ENCODE assay signal across 24 mouse cellular contexts in the genomic region with DNA sequence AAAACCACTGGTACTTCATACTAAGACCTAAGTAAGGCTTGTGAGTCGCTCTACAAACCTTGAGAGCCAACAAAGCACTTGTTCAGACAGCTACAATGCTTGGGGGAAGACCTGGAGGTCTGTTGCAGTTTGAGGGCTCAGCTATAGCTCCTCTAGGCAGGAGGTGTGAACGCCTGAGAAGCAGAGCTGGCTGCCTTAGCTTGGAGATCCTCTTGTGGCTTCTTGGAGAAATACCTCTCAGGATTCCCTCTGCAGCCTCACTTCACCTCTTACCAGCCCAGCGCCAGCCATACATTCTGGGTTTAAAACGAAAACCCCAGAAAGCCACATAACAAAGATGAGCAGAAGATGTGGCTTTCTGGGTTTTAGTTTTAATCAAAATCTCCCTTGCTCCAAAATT. TPM values are rescaled to one million over a fixed set of nuclear protein-coding genes. Genes with fewer than 3 reads are reported as not detected.
DNase-seq lines count a peak whose midpoint lies in the region; ATAC-seq and TF ChIP-seq lines count a peak whose summit lies in the region.
"Had no signal": no experiment of that assay in that cellular context is flagged by ENCODE, and none has a peak within 500 bp of the region (broad histone marks: within the 10 kb centered on the region; RNA-seq: fewer than 3 reads in every experiment).

No protein-coding gene starts in this region.

- no peak for ATAC-seq in forebrain, postnatal 0 days
- no peak for ATAC-seq in forebrain, embryonic 14.5 days
- ATAC-seq: liver, postnatal 0 days; lung, postnatal 0 days had no signal

- no peaks in the 10 kb centered on the region for H3K4me1 ChIP-seq in forebrain, postnatal 0 days (ENCODE audit: insufficient read depth)
- H3K4me1 ChIP-seq in forebrain, embryonic 14.5 days (ENCODE audit: control insufficient read depth, insufficient read depth, low read length) = 0 out of 2 replicates have a peak, but pooled peaks cover 2% of the 10 kb centered on the region

- peak; percentile 51 for DNase-seq in forebrain, postnatal 0 days
- no peak for DNase-seq in forebrain, embryonic 14.5 days (ENCODE audit: low spot score)
- DNase-seq in layer of hippocampus, adult 2 months (ENCODE audit: low spot score in 2 of 2) = no peak
- no peak for DNase-seq in layer of hippocampus, adult 9-10 months (ENCODE audit: low spot score)
- DNase-seq in right cerebral cortex, adult 18-20 months = peak; percentile 42
- DNase-seq in right cerebral cortex, postnatal 25 days = no peak
- DNase-seq in right cerebral cortex, postnatal 14 days = peak; percentile 29
- no peak for DNase-seq in yolk sac, embryonic 10.5 days (ENCODE audit: low spot score)
- DNase-seq: adrenal gland, postnatal 25 days; cerebellum, adult 11 months; cerebellum, adult 9-11 months; gastrocnemius, postnatal 14 days; heart, adult 18-20 months; heart, postnatal 14 days; kidney, adult 8-10 months; kidney, postnatal 14 days; layer of hippocampus, postnatal 36 days; liver, postnatal 0 days; spleen, adult 18-20 months had no signal

- no peaks in the 10 kb centered on the region for H3K27me3 ChIP-seq in forebrain, postnatal 0 days (ENCODE audit: insufficient read depth, low read length)
- no peaks in the 10 kb centered on the region for H3K27me3 ChIP-seq in forebrain, embryonic 14.5 days (replicated peaks; ENCODE audit: control insufficient read depth, insufficient read depth, low read length)

- WGBS in forebrain, postnatal 0 days = 43% methylated on average over 4 of the region's 4 CpGs
- WGBS in forebrain, embryonic 14.5 days = 48% methylated on average over 4 of the region's 4 CpGs

- no peak overlapping the region for H3K4me2 ChIP-seq in forebrain, postnatal 0 days (ENCODE audit: low read depth)
- H3K4me2 ChIP-seq in forebrain, embryonic 14.5 days (ENCODE audit: low read length) = no peak overlapping the region
- H3K4me2 ChIP-seq: heart, embryonic 13.5 days; liver, embryonic 11.5 days had no signal

- H3K9ac ChIP-seq in forebrain, postnatal 0 days = no peak overlapping the region
- H3K9ac ChIP-seq in forebrain, embryonic 14.5 days (ENCODE audit: low read length) = no peak overlapping the region
- H3K9ac ChIP-seq: heart, embryonic 13.5 days; liver, postnatal 0 days had no signal

- no peaks in the 10 kb centered on the region for H3K36me3 ChIP-seq in forebrain, postnatal 0 days (ENCODE audit: insufficient read depth)
- H3K36me3 ChIP-seq in forebrain, embryonic 14.5 days (ENCODE audit: control insufficient read depth, insufficient read depth, low read length) = no peaks in the 10 kb centered on the region
- H3K36me3 ChIP-seq: forebrain, embryonic 10.5 days; heart, embryonic 13.5 days; midbrain, embryonic 10.5 days had no signal

- no peak overlapping the region for H3K4me3 ChIP-seq in forebrain, postnatal 0 days (ENCODE audit: low read depth, low read length)
- no peak overlapping the region for H3K4me3 ChIP-seq in forebrain, embryonic 14.5 days (ENCODE audit: low read depth, low read length)
- H3K4me3 ChIP-seq in layer of hippocampus, adult 2 months = no peak overlapping the region
- H3K4me3 ChIP-seq: forebrain, embryonic 10.5 days; heart, embryonic 13.5 days; midbrain, embryonic 10.5 days had no signal

- H3K9me3 ChIP-seq in forebrain, postnatal 0 days (ENCODE audit: low read length) = no peaks in the 10 kb centered on the region
- H3K9me3 ChIP-seq in forebrain, embryonic 14.5 days (replicated peaks; ENCODE audit: control insufficient read depth, low read length) = no peaks in the 10 kb centered on the region
- H3K9me3 ChIP-seq: forebrain, embryonic 10.5 days; heart, embryonic 13.5 days; midbrain, embryonic 10.5 days had no signal

- peak; percentile 60 for TF ChIP-seq CTCF in forebrain, postnatal 0 days (IDR thresholded peaks at IDR 0.05; ENCODE audit: low read depth)
- TF ChIP-seq CTCF in layer of hippocampus, adult 2 months (conservative IDR thresholded peaks at IDR 0.05) = peak; percentile 58

- H3K27ac ChIP-seq in forebrain, postnatal 0 days (ENCODE audit: low read depth, low read length) = no peak overlapping the region
- no peak overlapping the region for H3K27ac ChIP-seq in forebrain, embryonic 14.5 days (ENCODE audit: low read depth, low read length)
- H3K27ac ChIP-seq in layer of hippocampus, adult 2 months = no peak overlapping the region
- H3K27ac ChIP-seq: forebrain, embryonic 10.5 days; heart, embryonic 13.5 days; midbrain, embryonic 10.5 days had no signal

RNA-seq across cellular contexts. Expression of a gene that starts 3.1 kb away (rescaled TPM):
- 11.6 and 21.6 TPM in 2 replicates for total RNA-seq in forebrain, postnatal 0 days (2014; rRNA removed)
- 7.6 and 9.6 TPM in 2 replicates for polyA plus RNA-seq in forebrain, postnatal 0 days (2015; fragmentation: Nextera tagmentation; extraction: Ambion mirVana)
- polyA plus RNA-seq in forebrain, embryonic 14.5 days (2014; fragmentation: Nextera tagmentation; extraction: Ambion mirVana) = 2.2 and 3.1 TPM in 2 replicates
- total RNA-seq in layer of hippocampus, adult 2 months (2021) = 10 to 100 TPM; 15.5 to 15.8 TPM
- polyA plus RNA-seq: liver, postnatal 0 days had no signal

RNA-seq across cellular contexts. Expression of a gene that starts 29.4 kb away (rescaled TPM):
- total RNA-seq in forebrain, postnatal 0 days (2014; rRNA removed) = 159 and 198 TPM in 2 replicates
- 35.2 and 51.2 TPM in 2 replicates for polyA plus RNA-seq in forebrain, postnatal 0 days (2015; fragmentation: Nextera tagmentation; extraction: Ambion mirVana)
- polyA plus RNA-seq in forebrain, embryonic 14.5 days (2014; fragmentation: Nextera tagmentation; extraction: Ambion mirVana) = 32.7 and 42.2 TPM in 2 replicates
- total RNA-seq in layer of hippocampus, adult 2 months (2021) = 100 to 1,000 TPM; 276 to 305 TPM
- polyA plus RNA-seq: liver, postnatal 0 days had no signal

Comparison
In these comparisons a context has a peak if more than half of its experiments do, and no peak if none do; other contexts are left out.
1. DNase-seq: peak in forebrain, postnatal 0 days (single experiment), right cerebral cortex, adult 18-20 months (single experiment) and right cerebral cortex, postnatal 14 days (single experiment); none in forebrain, embryonic 14.5 days (single experiment), layer of hippocampus, adult 2 months (0 of 2), layer of hippocampus, adult 9-10 months (single experiment), right cerebral cortex, postnatal 25 days (single experiment) and yolk sac, embryonic 10.5 days (single experiment).